Mouse (Mus musculus) megakaryocyte, adult 5-6 weeks (primary cell): ENCODE data around the gene Ntrk3. TPM values are rescaled to one million over a fixed set of nuclear protein-coding genes. Genes with fewer than 3 reads are reported as not detected.

Source experiments
- ATAC-seq: 2 replicates; pipeline ENCODE4 v1.8.0; 2016; ENCODE audit warnings: mild to moderate bottlenecking, inconsistent platforms; ENCODE audit not compliant: poor library complexity, severe bottlenecking
- total RNA-seq, 2 experiments: library from RNA; stranded (forward) in 1 of 2; stranded (reverse) in 1 of 2; fragments of 153-499, 151-499 nt in 1 of 2; fragments of 221-1000, 200-1000 nt in 1 of 2; gene quantifications; 2 replicates each; pipeline versions ENCODE4 v1.2.3 to v1.2.4; 2015 to 2017

Ntrk3 gene
- total RNA-seq, 2 experiments from 2014 or later = not detected

DNA sequence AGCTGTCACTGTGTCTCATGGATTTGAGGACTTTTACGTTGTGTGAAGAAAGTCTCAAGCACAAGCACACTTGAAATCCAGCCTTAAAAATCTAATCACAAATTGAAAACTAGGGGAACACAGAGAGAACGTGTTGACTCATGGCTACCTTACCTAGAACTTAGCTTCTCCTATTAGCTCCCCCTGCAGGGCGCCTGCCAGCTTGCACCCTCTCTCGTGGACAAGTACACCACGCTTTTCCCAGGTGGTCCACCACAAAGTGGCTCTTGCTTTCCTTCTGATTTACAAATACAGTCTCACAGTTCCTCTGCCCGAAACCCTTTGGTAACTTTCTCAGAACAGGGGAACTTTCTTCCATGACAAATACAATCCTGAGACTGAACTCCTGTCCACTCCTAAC lies 94.1 kb downstream of the Ntrk3 start:
- no peak for ATAC-seq

GRCm38 (mm10) chr7:78623686-78624085 lies 114.1 kb downstream of the Ntrk3 start:
- ATAC-seq = no peak

DNA sequence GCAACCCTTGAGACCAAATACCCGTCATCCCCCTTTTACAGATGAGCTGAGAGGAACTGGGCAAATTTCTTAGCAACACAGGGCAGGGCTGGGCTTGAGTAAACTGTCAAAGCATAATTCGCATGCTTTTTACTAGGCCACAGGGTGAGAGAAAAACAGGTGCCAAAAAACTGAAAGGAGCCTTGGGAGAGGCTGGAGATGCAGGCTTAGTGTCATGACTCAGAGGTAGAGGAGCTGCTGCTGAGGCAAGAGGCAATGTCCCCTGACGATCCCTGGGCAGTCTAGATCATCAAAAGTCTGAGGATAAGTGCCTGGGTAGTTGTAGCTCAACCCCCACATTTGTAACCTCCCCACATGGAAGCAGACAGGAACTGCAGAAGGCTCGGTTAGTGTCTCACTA lies 116.7 kb downstream of the Ntrk3 start:
- ATAC-seq = no peak

GRCm38 (mm10) chr7:78619818-78620577 lies 117.8 kb downstream of the Ntrk3 start:
- no peak for ATAC-seq

GRCm38 (mm10) chr7:78605538-78606130 lies 132.2 kb downstream of the Ntrk3 start:
- ATAC-seq = no peak

DNA sequence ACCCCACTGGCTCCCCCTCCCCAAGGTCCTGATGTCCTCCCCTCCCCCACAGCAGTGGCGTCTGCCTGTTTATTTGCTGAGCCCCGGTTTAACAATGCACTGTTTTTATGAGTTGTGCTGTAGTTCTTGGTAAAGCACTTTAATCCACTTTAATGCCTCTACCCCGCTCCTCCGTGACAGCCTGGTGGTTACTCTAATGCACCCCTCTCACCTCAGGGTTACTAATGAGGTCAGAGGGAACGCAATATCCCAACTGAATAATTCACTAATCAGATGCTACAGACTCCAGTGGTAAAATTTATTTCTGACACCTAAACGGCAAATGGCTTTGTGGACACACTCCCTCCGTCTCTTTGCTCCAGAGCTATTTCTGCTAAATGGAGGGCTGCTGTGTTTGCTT lies 133.9 kb downstream of the Ntrk3 start:
- no peak for ATAC-seq

DNA sequence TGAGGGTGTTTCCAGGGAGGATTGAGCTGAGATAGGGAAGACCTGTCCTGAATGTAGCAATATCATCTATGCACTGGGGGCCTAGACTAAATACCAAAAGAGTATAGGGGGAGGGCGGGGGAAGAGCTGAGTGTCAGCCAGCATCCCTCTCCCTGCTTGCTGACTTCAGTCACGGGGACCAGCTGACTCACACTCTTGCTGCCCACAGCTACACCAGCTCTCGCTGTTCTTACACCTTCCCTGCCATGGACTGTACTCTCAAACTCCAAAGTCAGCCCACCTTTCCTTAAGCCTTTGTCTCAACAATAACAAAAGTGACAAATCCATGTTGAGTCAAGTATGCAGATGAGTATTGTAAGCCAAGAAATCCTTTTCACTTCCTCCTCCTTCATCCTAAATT lies 136.0 kb downstream of the Ntrk3 start:
- ATAC-seq = no peak

- ATAC-seq = no peak
These were observed 136.9 kb downstream of the Ntrk3 start for GRCm38 (mm10) chr7:78600886-78601285.

GRCm38 (mm10) chr7:78599941-78600677 lies 137.7 kb downstream of the Ntrk3 start:
- ATAC-seq = no peak

DNA sequence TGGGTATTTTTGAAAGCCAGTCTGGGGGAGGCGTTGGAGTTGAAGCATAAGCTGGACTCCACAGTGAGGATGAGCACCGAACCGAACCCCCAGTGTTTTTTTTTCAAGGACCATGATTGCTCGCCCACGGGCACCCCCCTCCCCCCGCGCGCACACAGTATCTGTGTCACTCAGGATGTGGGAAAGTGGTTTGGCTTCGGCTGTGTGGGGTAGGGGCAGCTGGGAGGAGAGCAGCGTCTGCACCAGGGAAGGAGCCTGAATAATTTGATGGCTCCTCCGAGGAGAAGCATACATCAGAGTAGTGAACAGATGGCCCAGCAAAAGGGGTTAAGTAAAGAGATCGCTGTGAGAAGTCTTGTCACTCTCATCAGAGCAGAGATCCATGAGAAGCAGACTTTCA lies 139.7 kb downstream of the Ntrk3 start:
- ATAC-seq = no peak

DNA sequence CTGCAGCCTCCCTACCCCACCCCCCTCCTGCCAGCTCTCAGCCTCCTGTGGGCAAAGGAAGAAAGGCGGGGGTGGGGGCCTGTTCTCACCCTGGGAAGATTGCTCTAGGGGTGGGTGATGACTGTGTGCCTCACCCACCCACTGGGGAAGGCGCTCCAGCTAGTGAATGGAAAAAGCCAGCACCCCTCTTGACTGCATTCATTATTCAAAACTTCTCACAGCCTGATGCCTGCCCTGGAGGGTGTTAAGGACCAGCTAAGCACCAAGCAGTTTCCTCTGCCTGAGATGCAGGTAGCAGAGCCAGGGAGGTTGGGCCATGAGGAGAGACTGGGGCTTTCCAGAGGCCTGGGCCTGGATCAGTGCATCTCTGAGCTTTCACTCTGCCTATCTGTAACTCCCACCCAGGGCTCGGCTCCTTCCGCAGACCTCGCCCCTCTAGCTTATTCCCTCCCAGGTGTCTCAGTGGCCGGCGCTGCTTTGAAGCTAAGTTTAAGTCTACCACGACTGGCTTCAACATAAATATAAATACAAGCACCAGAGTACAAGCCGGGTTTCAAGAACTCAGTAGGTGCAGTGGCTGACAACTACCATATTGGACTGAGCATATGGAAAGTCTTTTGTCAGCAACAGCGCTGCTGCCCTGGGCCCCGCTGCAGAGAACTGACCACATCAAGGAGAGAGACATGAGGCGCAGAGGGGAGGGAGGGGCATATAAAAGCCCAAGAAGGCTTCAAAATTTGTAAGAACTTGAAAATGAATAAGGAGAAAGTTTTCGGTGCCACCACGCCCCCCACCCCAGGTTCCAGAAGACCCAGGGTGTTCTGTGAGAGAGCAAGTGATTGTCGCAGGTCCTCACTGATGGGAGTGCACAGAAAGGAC lies 140.3 kb downstream of the Ntrk3 start:
- peak; percentile 48; the same call in 1 of the 2 replicates for ATAC-seq

DNA sequence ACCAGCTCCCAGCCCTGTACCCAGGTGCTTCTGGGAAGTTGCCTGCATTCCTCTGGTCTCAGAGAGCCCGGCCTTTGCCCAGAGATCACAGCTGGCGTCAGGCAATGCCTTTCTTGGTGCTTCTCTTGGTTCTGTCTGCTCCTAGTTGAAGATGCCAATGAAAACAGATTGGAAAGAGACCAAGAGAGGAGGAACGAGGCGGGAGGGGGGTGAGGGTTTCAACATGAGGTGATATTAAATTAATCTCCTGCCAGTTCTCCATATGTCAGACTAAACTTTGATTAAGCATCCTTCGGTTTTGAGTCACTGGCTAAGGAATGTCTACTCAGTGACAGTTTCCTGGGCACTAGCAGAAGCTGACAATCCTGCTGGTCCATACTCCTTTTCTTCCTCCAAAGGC lies 141.3 kb downstream of the Ntrk3 start:
- no peak for ATAC-seq

DNA sequence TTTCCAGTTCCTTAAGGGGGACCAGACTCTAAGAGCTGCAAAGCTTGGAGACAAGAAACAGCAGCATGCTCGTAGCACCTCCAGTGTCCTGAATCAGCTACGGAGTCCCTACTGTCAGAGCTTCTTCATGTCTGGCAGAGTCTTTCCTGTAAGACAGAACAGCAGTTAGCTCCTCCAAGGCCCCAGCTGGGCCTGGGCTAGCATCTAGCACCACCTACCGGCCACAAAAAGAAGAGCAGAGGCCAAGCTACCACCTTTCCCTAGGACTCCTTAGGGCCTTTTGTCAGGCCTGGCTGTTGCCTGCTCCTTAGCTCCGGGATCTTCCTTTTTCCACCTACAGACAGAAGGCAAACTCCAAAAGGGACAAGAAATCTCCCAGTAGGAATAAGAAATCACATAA lies 141.9 kb downstream of the Ntrk3 start:
- ATAC-seq = peak; percentile 61

GRCm38 (mm10) chr7:78592948-78593347 lies 144.9 kb downstream of the Ntrk3 start:
- ATAC-seq = no peak

DNA sequence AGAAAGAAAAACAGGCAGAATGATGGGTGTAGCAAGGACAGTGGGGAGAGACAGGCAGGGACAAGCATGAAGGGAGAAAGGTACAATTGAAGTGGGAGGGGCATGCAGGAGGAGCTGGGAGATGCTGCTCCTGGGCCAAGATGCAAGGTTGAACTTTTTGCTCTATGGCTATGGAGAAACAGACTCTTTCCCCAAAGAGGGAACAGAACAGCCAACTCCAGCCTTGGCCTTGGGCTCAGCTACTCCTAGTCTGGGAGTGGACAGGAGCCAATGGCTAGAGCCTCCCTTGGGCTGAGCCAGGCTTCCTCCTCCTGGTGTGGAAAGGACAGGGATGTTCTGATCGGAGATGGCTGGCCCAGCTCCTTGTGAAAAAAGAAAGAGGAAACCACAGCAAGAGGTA lies 145.6 kb downstream of the Ntrk3 start:
- ATAC-seq = no peak

- ATAC-seq = no peak
These were observed 148.0 kb downstream of the Ntrk3 start for GRCm38 (mm10) chr7:78589766-78590165.

- ATAC-seq = no peak
These were observed 151.0 kb downstream of the Ntrk3 start for GRCm38 (mm10) chr7:78586800-78587199.

DNA sequence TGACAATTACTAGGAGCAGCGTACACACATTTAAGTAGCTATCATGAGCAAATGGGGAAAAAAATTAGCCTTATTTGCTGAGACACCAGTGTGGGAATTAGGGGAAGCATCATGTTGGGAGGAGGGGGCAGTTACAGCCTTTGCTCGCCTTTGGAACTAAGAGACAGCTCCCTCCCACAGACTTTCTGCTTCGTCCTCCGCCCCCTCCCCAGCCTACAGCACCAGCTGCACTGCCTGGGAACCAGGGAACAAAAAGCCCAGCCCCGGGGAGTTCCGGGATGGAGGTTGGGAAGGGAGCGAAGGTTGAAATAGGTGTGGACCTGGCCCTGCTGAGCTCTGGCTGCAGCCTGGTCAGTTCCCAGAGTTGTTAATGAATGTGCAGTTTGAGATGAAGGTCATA lies 151.9 kb downstream of the Ntrk3 start:
- ATAC-seq = no peak

GRCm38 (mm10) chr7:78584936-78585335 lies 152.9 kb downstream of the Ntrk3 start:
- no peak for ATAC-seq

GRCm38 (mm10) chr7:78584499-78584898 lies 153.3 kb downstream of the Ntrk3 start:
- no peak for ATAC-seq

- no peak for ATAC-seq
These were observed 154.1 kb downstream of the Ntrk3 start for GRCm38 (mm10) chr7:78583678-78584077.
